Mouse (Mus musculus) heart, adult 2 months (tissue): ENCODE data around the gene Dnase2b. TPM values are rescaled to one million over a fixed set of nuclear protein-coding genes. Genes with fewer than 3 reads are reported as not detected.

Source experiments
- DNase-seq, 2 experiments: peaks; one replicate each; pipeline ENCODE4 v3.0.0; 2021
- H3K27ac ChIP-seq: fragments of 200-600 bp; 2 replicates; pipeline ENCODE4 v1.8.1; 2022
- H3K27me3 ChIP-seq: fragments of 200-500 bp; 2 replicates; pipeline ENCODE4 v1.6.1; 2012; ENCODE audit warnings: mild to moderate bottlenecking, low read length, inconsistent platforms, mixed read lengths; ENCODE audit not compliant: control insufficient read depth, insufficient read depth
- H3K36me3 ChIP-seq: fragments of 200-500 bp; 2 replicates; pipeline ENCODE4 v1.6.1; 2012; ENCODE audit warnings: low read length, inconsistent platforms; ENCODE audit not compliant: control insufficient read depth, insufficient read depth
- H3K4me1 ChIP-seq: fragments of 200-500 bp; 2 replicates; pipeline ENCODE4 v1.6.1; 2011; ENCODE audit warnings: low read length; ENCODE audit not compliant: control insufficient read depth, insufficient read depth
- H3K4me3 ChIP-seq: fragments of 200-600 bp; 2 replicates; pipeline ENCODE4 v1.8.1; 2022
- H3K79me2 ChIP-seq: fragments of 200-500 bp; replicated peaks from 2 replicates; pipeline ENCODE4 v1.6.1; 2012; ENCODE audit warnings: mild to moderate bottlenecking, inconsistent platforms, low read length, moderate library complexity, mixed read lengths; ENCODE audit not compliant: control insufficient read depth, insufficient read depth
- H3K9ac ChIP-seq: fragments of 200-500 bp; 2 replicates; pipeline ENCODE4 v1.6.1; 2012; ENCODE audit warnings: low read depth, mild to moderate bottlenecking, control low read depth, inconsistent platforms, low read length, mixed read lengths
- CTCF ChIP-seq: fragments of 200-600 bp; IDR thresholded peaks from 2 replicates; pipeline ENCODE4 v1.8.1; 2022; ENCODE audit warnings: antibody characterized with exemption, mild to moderate bottlenecking, moderate library complexity
- EP300 ChIP-seq: fragments of 200-500 bp; IDR thresholded peaks from 2 replicates; pipeline ENCODE4 v1.6.1; 2011; ENCODE audit warnings: low read depth, low read length, control low read depth; ENCODE audit not compliant: insufficient read depth
- POLR2A ChIP-seq: fragments of 200-500 bp; IDR thresholded peaks from 2 replicates; pipeline ENCODE4 v1.6.1; 2011; ENCODE audit warnings: mild to moderate bottlenecking, low read depth, low read length, control low read depth; ENCODE audit not compliant: insufficient read depth
- WGBS: fragments of 180-500 bp; shearing (Covaris S2); methylation state at CpG from one replicate; pipeline ENCODE4 v1.1.7; 2018; 5-methylcytosine and 5-hydroxymethylcytosine counted together
- intact Hi-C: fragments of 180-260 bp; cut with DNase I; formaldehyde crosslinking; loops from one replicate; pipeline ENCODE4 v1.15.1; 2025
- polyA plus RNA-seq: library from polyadenylated mRNA; depleted of rRNA; stranded (reverse); fragments of >200 nt; gene quantifications from 2 replicates; pipeline ENCODE4 v1.2.3, GENCODE M21; 2012
- total RNA-seq, 2 experiments: library from RNA; stranded (reverse); gene quantifications; 2 replicates each; pipeline ENCODE4 v1.2.3; 2021

Dnase2b gene
- total and polyA plus RNA-seq, 3 experiments: not detected

DNA sequence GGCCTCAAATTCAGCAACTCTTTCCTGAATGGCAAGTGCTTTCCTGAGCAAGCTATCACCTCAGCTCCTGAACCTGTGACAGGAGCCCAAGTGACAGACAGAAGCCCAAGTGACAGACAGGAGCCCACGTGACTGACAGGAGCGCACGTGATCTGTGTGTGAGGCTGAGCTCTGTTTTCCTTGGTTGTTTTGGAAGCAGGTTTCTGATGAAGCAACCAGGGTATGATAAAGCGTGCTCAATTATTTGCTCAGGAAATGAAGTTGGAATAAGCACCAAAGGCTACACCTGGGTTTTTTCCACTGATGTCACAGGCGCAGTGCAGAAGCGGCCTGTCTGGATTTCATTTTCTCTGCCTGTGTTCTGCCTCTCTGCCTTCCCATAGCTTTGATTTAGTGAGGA, 25.9 kb downstream of the Dnase2b start:
- Histone ChIP-seq H3K36me3 (no peaks in the 10 kb centered on the region), H3K4me1 (no peaks in the 10 kb centered on the region), H3K27me3 (no peaks in the 10 kb centered on the region), H3K9ac (no peak overlapping the region), H3K4me3 (no peak overlapping the region), H3K79me2 (no peaks in the 10 kb centered on the region), H3K27ac (no peak overlapping the region)
- no peak for DNase-seq
- no peak for TF ChIP-seq CTCF
- TF ChIP-seq EP300: no peak
- TF ChIP-seq POLR2A: no peak
- WGBS: 82% methylated on average over 6 of the region's 6 CpGs
- intact Hi-C loops: no loop called here

DNA sequence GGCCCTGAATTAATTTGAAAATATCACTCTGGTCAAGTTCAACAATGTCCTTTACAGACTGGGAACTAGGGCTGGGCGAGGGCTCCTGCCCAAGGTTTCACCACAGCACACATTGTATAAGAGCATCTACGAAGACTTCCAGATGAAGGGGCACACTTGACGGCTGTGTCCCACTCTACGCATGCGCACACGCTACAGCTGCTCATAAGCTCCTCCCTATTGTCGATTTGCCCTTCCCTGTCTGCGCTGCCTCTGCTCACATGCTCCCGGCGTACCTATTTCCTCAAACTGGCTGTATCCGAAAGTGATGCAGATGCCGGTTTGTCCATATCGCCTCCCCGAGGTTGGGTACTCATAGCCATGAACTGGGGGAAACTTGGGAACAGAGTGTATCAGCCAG, 28.8 kb downstream of the Dnase2b start:
- intact Hi-C loops: no loop called here
- DNase-seq: no peak
- Histone ChIP-seq H3K27me3 (no peaks in the 10 kb centered on the region), H3K36me3 (no peaks in the 10 kb centered on the region), H3K4me3 (no peak overlapping the region), H3K4me1 (no peaks in the 10 kb centered on the region; the same call in 1 of the 2 replicates), H3K27ac (no peak overlapping the region), H3K9ac (no peak overlapping the region), H3K79me2 (no peaks in the 10 kb centered on the region)
- no peak for TF ChIP-seq EP300
- 94% methylated on average over 14 of the region's 14 CpGs for WGBS

DNA sequence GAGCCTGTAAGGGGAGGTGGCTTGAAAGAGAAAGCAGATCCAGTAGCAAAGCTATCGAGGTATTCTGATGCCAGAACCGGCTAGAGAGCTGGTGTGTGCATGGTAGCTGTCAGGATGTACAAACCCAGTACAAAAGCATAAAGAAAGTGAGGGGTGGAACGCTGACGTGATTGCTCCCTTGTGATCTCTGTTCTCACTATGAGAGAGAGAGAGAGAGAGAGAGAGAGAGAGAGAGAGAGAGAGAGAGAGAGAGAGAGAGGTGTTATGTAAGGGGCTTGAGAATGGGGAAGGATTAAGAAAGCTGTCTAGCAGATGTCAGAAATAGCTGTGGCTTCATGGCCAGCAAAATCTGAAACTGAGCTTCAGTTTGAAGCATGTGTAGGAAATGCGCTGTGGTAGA, 31.5 kb downstream of the Dnase2b start:
- WGBS: 40% methylated on average over 5 of the region's 5 CpGs
- H3K4me1 ChIP-seq: no peaks in the 10 kb centered on the region; the same call in 1 of the 2 replicates
- no peaks in the 10 kb centered on the region for H3K79me2 ChIP-seq
- no peak overlapping the region for H3K27ac ChIP-seq
- H3K4me3 ChIP-seq: no peak overlapping the region
- DNase-seq: no peak
- intact Hi-C loops: no loop called here
- H3K27me3 ChIP-seq: no peaks in the 10 kb centered on the region
- no peak overlapping the region for H3K9ac ChIP-seq
- TF ChIP-seq CTCF: no peak
- no peaks in the 10 kb centered on the region for H3K36me3 ChIP-seq

DNA sequence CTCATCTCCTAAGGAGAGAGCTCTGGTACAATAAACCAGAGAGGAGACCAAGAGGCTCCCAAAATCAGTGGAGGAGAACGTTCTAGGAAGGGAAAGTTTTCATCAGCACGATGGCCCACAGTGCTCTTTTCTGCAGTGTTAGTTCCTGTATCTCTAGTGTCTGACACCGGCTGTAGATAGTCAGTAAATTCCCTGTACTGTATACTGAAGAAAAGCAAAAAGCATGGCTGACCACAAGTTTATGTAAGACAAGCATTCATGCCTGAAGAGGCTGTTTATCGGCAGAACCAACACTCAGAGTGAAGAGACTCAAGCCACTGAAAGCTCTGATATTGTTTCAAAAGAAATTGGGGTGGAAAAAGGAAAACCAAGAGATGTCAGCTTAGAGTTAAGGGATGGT, 31.9 kb downstream of the Dnase2b start:
- Histone ChIP-seq H3K27me3 (no peaks in the 10 kb centered on the region), H3K27ac (no peak overlapping the region), H3K36me3 (no peaks in the 10 kb centered on the region), H3K4me3 (no peak overlapping the region), H3K4me1 (no peaks in the 10 kb centered on the region; the same call in 1 of the 2 replicates), H3K79me2 (no peaks in the 10 kb centered on the region), H3K9ac (no peak overlapping the region)
- no peak for DNase-seq
- TF ChIP-seq EP300 (no peak), CTCF (no peak)
- WGBS: 52% methylated on average over 4 of the region's 4 CpGs
- intact Hi-C loops: no loop called here

DNA sequence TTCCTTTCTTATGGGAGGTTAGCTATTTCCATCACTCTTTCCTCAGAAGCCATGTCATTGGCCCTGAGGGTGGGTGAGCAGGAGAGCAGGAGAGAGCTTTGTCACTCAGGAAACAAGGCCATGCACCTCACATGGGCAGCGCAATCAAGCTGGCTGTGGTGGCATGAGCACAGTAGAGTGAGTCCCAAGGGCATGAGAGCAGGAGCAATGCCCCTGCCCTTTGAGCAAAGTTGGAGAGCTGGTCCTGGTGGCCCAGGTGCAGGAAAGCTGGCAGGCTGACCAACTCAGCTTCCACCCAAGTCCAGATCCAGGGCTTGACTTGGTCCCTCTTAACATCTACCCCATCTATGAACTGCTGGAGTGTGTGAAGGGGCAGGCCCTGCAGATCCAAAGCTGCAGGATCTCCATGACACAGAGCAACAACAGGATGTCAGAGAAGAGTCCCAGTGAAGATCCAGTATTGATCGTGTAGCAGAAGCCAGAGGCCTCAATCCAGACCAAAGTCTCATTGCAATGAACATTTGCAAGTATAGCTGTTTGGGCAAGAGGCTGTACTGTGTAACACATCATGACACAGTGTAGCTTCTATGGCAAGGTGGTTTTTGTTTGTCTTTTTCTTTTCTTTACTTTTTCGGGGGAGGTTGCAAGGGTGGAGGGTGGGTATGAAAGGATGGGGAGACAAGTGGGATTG, 35.2 kb downstream of the Dnase2b start:
- Histone ChIP-seq H3K79me2 (no peaks in the 10 kb centered on the region), H3K27ac (no peak overlapping the region), H3K36me3 (no peaks in the 10 kb centered on the region), H3K9ac (no peak overlapping the region), H3K4me1 (no peaks in the 10 kb centered on the region; the same call in 1 of the 2 replicates), H3K27me3 (no peaks in the 10 kb centered on the region), H3K4me3 (no peak overlapping the region)
- intact Hi-C loops: no loop called here
- 84% methylated on average over 3 of the region's 3 CpGs for WGBS
- DNase-seq: no peak
- TF ChIP-seq CTCF (no peak), POLR2A (no peak), EP300 (no peak)

DNA sequence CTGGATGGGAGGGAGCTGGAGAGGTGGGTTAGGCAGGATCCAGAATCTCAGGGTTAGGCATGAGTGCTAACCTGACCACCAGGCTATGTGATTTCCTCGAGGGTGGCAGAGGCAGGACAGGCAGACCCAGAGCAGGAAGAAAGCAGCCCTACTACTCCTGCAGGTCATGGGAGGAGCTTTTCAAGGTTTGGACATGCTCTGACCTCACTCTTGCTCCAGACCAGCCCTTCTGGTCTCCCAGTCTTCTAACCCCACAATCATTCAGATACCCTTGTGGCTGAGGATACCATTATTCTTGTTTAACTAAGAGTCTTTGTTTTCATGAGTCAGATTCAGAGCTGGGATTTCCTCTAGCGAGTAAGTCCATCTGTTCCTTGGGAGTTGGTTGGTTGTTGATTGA, 37.8 kb downstream of the Dnase2b start:
- no peak overlapping the region for H3K27ac ChIP-seq
- H3K4me1 ChIP-seq: no peaks in the 10 kb centered on the region
- H3K4me3 ChIP-seq: no peak overlapping the region
- no peaks in the 10 kb centered on the region for H3K27me3 ChIP-seq
- TF ChIP-seq EP300: no peak
- no peak for TF ChIP-seq CTCF
- no peak for TF ChIP-seq POLR2A
- no peak for DNase-seq
- intact Hi-C loops: no loop called here
- H3K36me3 ChIP-seq: no peaks in the 10 kb centered on the region
- no peaks in the 10 kb centered on the region for H3K79me2 ChIP-seq
- no peak overlapping the region for H3K9ac ChIP-seq
- WGBS: 49% methylated on average over 2 of the region's 2 CpGs

DNA sequence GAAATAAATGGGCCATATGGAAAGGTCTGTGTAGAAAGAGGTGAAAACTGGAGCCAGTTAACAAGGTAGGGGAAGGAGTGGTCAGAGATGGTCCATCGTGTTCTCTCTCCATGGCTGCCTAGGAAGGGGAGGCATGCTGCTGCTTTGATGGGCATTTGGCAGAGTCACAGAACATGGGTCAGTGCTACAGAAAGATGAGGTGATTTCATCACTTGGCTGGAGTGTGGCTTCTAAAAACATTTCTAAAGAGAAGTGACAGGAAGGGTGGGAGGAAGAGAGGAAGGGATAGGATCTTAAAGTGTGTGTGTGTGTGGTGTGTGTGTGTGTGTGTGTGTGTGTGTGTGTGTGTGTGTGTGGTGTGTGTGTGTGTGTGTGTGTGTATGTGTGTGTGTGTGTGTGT, 44.1 kb downstream of the Dnase2b start:
- DNase-seq: no peak
- Histone ChIP-seq H3K36me3 (no peaks in the 10 kb centered on the region), H3K79me2 (no peaks in the 10 kb centered on the region), H3K9ac (no peak overlapping the region), H3K4me1 (no peaks in the 10 kb centered on the region), H3K27ac (no peak overlapping the region), H3K4me3 (no peak overlapping the region), H3K27me3 (no peaks in the 10 kb centered on the region)
- intact Hi-C loops: no loop called here
- no peak for TF ChIP-seq CTCF
- TF ChIP-seq EP300: no peak
- TF ChIP-seq POLR2A: no peak
- WGBS: 38% methylated on average over 1 of the region's 1 CpGs
